Mouse (Mus musculus) testis, adult 2 months (tissue): ENCODE measurements around the gene Tec. TPM values are rescaled to one million over a fixed set of nuclear protein-coding genes. Genes with fewer than 3 reads are reported as not detected.

Experiments used
- H3K27ac ChIP-seq: fragments of 200-500 bp; 2 replicates; pipeline ENCODE4 v1.5.1; 2012; ENCODE audit warnings: low read depth, low read length; ENCODE audit not compliant: control insufficient read depth, insufficient read depth
- H3K27me3 ChIP-seq: fragments of 200-500 bp; 2 replicates; pipeline ENCODE4 v1.6.1; 2012; ENCODE audit warnings: mild to moderate bottlenecking, low read length, moderate library complexity; ENCODE audit not compliant: control insufficient read depth, insufficient read depth
- H3K36me3 ChIP-seq: fragments of 200-500 bp; 2 replicates; pipeline ENCODE4 v1.6.1; 2012; ENCODE audit warnings: mild to moderate bottlenecking, low read length; ENCODE audit not compliant: control insufficient read depth, insufficient read depth
- H3K4me1 ChIP-seq: fragments of 200-500 bp; 2 replicates; pipeline ENCODE4 v1.6.1; 2012; ENCODE audit warnings: low read length; ENCODE audit not compliant: control insufficient read depth, insufficient read depth
- H3K4me3 ChIP-seq: fragments of 200-500 bp; 2 replicates; pipeline ENCODE4 v1.5.1; 2012; ENCODE audit warnings: low read depth, mild to moderate bottlenecking, low read length, moderate library complexity, mixed read lengths; ENCODE audit not compliant: control insufficient read depth
- CTCF ChIP-seq: fragments of 200-500 bp; IDR thresholded peaks from 2 replicates; pipeline ENCODE4 v1.5.1; 2012; ENCODE audit warnings: low read depth, mild to moderate bottlenecking, inconsistent platforms, low read length, moderate library complexity; ENCODE audit not compliant: control insufficient read depth, insufficient read depth, insufficient replicate concordance
- POLR2A ChIP-seq: fragments of 200-500 bp; IDR thresholded peaks from 2 replicates; pipeline ENCODE4 v1.6.1; 2012; ENCODE audit warnings: low read depth, mild to moderate bottlenecking, inconsistent platforms, low read length, moderate library complexity; ENCODE audit not compliant: control insufficient read depth
- polyA plus RNA-seq: library from polyadenylated mRNA; depleted of rRNA; stranded (reverse); fragments of >200 nt; gene quantifications from 2 replicates; pipeline ENCODE4 v1.2.3, GENCODE M21; 2012

Tec gene
- polyA plus RNA-seq, 1 experiment, result 0.77 TPM

DNA sequence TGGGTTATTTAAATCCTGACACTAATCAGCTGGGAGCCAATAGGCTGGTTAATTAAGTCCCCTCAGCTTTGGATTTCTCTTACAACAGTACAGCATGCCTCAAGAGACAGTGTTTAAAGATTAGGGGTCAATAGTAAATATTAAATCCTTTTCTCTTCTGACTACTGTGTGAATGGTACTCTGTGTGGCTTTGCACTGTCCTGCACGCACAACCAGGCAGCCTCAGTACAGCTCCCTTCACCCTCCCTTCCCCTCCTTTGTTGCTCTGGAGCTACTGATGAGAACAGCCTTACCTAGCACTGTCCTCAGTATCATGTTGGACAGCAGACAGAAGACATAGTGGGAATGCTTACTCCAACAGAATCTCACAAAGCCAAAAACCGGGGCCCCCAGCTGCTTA, 58.8 kb downstream of the Tec start:
- H3K36me3 ChIP-seq, result no peaks in the 10 kb centered on the region
- no peak overlapping the region for H3K27ac ChIP-seq
- TF ChIP-seq CTCF (no peak), POLR2A (no peak)
- H3K4me1 ChIP-seq, result no peaks in the 10 kb centered on the region; the same call in 1 of the 2 replicates
- H3K4me3 ChIP-seq, result no peak overlapping the region
- no peaks in the 10 kb centered on the region for H3K27me3 ChIP-seq

DNA sequence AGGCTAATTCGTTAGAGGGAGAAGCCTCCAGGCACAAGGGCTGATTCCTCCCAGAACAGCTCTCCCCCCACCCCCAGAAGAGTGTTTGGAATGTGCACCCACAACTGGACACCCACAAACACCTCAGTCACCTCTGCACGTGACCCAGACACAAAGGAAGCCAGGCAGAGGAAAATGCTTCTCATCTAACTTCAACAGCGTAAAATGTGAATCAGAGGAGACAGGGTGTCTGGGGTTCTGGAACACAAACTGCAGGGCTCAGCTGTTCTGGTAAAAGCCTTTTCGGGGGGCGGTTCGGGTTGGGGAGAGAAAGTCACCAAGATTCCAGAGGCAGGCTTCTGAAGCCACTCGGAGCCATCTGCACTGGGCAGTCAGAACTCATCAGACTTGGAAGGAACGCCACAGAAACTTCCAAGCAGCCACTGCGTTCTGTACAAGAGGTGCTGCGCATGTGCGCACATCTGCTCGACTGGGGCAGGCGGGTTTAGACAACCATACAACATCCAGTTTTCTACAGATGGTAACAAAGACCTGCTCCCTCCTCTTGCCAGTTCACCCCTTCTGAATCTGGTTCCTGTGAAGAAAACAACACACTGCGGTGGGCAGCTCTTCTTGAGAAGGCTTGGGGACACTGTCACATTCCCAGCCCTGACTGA, 59.7 kb downstream of the Tec start:
- H3K27ac ChIP-seq, result no peak overlapping the region

DNA sequence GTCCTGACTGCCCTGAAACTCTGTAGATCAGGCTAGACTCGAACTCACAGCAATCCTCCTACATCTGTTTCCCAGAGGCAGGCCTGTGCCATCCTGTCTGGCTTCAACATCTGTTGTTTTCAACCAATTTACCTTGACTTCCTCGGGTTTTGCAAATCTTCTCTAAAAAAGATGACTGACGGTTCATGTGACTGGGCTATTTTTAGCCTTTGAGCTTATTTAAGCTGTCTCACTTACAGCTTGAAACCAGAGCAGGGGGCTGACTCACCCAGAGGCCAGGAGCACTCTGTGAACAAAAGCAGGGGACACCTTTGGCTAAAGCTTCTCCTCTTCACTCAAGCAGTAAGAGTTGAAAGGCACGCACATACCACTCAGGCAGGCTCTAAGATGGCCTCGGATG, 65.4 kb downstream of the Tec start:
- Histone ChIP-seq H3K36me3 (no peaks in the 10 kb centered on the region), H3K4me3 (no peak overlapping the region), H3K27me3 (no peaks in the 10 kb centered on the region), H3K27ac (no peak overlapping the region), H3K4me1 (no peaks in the 10 kb centered on the region)
- TF ChIP-seq POLR2A (no peak), CTCF (no peak)

More for the DNA sequence above, 59.7 kb downstream of the Tec start:
- H3K36me3 ChIP-seq, result no peaks in the 10 kb centered on the region
- H3K4me3 ChIP-seq, result no peak overlapping the region
- H3K4me1 ChIP-seq, result no peaks in the 10 kb centered on the region; the same call in 1 of the 2 replicates
- TF ChIP-seq POLR2A (no peak), CTCF (no peak)
- no peaks in the 10 kb centered on the region for H3K27me3 ChIP-seq

- H3K36me3 ChIP-seq, result no peaks in the 10 kb centered on the region
- TF ChIP-seq POLR2A, result no peak
- TF ChIP-seq CTCF, result no peak
- no peak overlapping the region for H3K4me3 ChIP-seq
- H3K27ac ChIP-seq, result no peak overlapping the region
- no peaks in the 10 kb centered on the region for H3K27me3 ChIP-seq
- H3K4me1 ChIP-seq, result no peaks in the 10 kb centered on the region
These were observed 69.7 kb downstream of the Tec start for GRCm38 (mm10) chr5:72798563-72798962.

DNA sequence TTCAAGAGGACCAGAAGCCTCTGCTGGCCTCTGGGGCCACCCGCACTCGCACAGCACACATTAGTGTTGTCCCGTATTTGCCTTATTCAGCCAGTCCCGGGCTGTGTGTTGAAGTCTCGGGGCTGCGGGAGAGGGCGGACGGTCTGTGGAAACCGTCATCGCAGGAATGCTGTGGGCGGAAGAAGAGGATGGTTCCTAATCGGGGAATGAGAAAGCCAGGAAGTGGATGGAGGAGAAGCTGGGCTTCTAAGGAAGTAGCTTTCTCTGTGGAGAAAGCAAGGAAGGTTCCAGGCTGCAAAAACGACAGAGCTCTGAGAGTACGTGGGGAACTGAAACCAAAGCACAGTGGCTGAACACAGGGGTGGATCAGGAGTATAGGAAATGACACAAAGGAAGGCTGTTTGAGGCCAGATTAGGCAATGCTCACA, 72.1 kb downstream of the Tec start:
- Histone ChIP-seq H3K27me3 (no peaks in the 10 kb centered on the region), H3K4me3 (no peak overlapping the region), H3K4me1 (no peaks in the 10 kb centered on the region), H3K36me3 (no peaks in the 10 kb centered on the region), H3K27ac (no peak overlapping the region)
- TF ChIP-seq CTCF (no peak), POLR2A (no peak)

DNA sequence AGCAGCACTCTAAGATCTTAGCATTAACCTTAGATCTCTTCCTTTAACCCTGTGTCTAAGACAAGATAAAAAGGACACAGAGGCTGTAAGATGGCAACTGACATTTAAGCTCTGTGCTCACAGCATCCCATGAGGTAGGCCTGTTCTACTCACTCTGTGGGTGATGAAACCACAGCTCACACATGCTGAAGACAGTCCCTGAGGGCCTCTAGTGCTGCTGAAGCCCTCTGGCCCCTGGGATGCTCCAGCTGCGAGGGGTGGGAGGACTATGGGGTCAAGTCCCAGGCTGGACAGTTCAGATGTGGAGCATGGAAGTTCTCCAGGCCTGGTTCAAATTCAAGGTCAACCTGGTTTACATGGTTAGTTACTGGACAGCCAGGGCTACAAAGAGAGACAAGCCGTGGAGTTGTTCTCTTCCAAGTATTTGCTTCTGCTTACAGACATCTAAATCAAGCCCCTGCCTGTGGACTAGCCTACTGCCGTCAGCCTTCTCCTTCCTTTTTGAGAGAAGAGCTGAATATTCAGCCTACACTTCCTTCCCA, 74.9 kb downstream of the Tec start:
- TF ChIP-seq CTCF (no peak), POLR2A (no peak)
- no peak overlapping the region for H3K4me3 ChIP-seq
- H3K36me3 ChIP-seq, result no peaks in the 10 kb centered on the region
- no peaks in the 10 kb centered on the region for H3K27me3 ChIP-seq
- H3K27ac ChIP-seq, result no peak overlapping the region
- H3K4me1 ChIP-seq, result no peaks in the 10 kb centered on the region

- Histone ChIP-seq H3K4me1 (no peaks in the 10 kb centered on the region), H3K27ac (no peak overlapping the region), H3K36me3 (no peaks in the 10 kb centered on the region), H3K4me3 (no peak overlapping the region), H3K27me3 (no peaks in the 10 kb centered on the region)
- no peak for TF ChIP-seq CTCF
- TF ChIP-seq POLR2A, result no peak
These were observed 76.5 kb downstream of the Tec start for GRCm38 (mm10) chr5:72791789-72792188.

DNA sequence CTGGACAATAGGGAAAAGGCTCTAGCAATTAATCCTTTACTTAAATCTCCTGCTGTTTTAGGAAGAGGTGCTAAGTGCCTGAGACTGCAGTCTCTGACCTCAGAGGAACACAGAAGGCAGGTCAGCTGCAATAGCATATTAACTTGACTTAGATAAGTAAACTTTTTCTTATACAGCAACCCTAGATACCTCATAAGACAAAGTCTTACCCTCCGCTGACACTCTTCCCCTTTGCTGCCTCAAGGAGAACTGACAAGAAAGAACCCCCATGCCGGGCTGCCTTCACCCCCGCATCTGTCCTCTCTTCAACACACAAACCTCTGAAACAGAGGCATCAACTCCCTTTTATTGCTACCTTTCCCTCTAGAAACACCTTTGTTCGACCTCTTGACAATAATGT, 76.9 kb downstream of the Tec start:
- no peak overlapping the region for H3K27ac ChIP-seq
- no peaks in the 10 kb centered on the region for H3K27me3 ChIP-seq
- H3K36me3 ChIP-seq, result no peaks in the 10 kb centered on the region
- no peak overlapping the region for H3K4me3 ChIP-seq
- no peak for TF ChIP-seq CTCF
- TF ChIP-seq POLR2A, result no peak
- no peaks in the 10 kb centered on the region for H3K4me1 ChIP-seq
